Mouse (Mus musculus) hindbrain, embryonic 10.5 days (tissue): ENCODE measurements around the gene Zmpste24. TPM values are rescaled to one million over a fixed set of nuclear protein-coding genes. Genes with fewer than 3 reads are reported as not detected.
A peak's percentile ranks its signal among the peaks of the same experiment; 100 is the strongest.
"Not testable (repeated sequence)": the region's sequence is repeated elsewhere in the genome, so short reads cannot be mapped to it uniquely, and the experiment has no call there.

Experiments used
- DNase-seq: peaks from one replicate; pipeline ENCODE4 v3.0.0-alpha.2; 2017; ENCODE audit warnings: low spot score
- H3K27ac ChIP-seq: fragments of 300-500 bp; sonication (generic); 2 replicates; pipeline ENCODE4 v1.5.1; 2016; ENCODE audit warnings: mild to moderate bottlenecking, moderate library complexity
- H3K27me3 ChIP-seq: fragments of 300-500 bp; sonication (generic); 2 replicates; pipeline ENCODE4 v1.6.1; 2016; ENCODE audit warnings: mild to moderate bottlenecking; ENCODE audit not compliant: poor library complexity, insufficient read depth, severe bottlenecking
- H3K36me3 ChIP-seq: fragments of 300-500 bp; sonication (generic); 2 replicates; pipeline ENCODE4 v1.6.1; 2016; ENCODE audit warnings: mild to moderate bottlenecking, moderate library complexity
- H3K4me1 ChIP-seq: fragments of 300-500 bp; sonication (generic); replicated peaks from 2 replicates; pipeline ENCODE4 v1.6.1; 2016; ENCODE audit warnings: mild to moderate bottlenecking
- H3K4me3 ChIP-seq: fragments of 300-500 bp; sonication (generic); 2 replicates; pipeline ENCODE4 v1.5.1; 2016; ENCODE audit warnings: mild to moderate bottlenecking, moderate library complexity
- H3K9me3 ChIP-seq: fragments of 300-500 bp; sonication (generic); 2 replicates; pipeline ENCODE4 v1.6.1; 2016; ENCODE audit warnings: mild to moderate bottlenecking, moderate library complexity
- WGBS: fragments of 180-500 bp; shearing (Covaris S2); methylation state at CpG from one replicate; pipeline ENCODE4 v1.1.7; 2016; 5-methylcytosine and 5-hydroxymethylcytosine counted together
- polyA plus RNA-seq: library from polyadenylated mRNA; unstranded; fragments of >200 nt; fragmentation: Nextera tagmentation; extraction: Ambion mirVana; gene quantifications from 2 replicates; pipeline ENCODE4 v1.2.1, GENCODE M21; 2016

Gene Zmpste24
- polyA plus RNA-seq: 27.9 and 29.6 TPM in 2 replicates

DNA sequence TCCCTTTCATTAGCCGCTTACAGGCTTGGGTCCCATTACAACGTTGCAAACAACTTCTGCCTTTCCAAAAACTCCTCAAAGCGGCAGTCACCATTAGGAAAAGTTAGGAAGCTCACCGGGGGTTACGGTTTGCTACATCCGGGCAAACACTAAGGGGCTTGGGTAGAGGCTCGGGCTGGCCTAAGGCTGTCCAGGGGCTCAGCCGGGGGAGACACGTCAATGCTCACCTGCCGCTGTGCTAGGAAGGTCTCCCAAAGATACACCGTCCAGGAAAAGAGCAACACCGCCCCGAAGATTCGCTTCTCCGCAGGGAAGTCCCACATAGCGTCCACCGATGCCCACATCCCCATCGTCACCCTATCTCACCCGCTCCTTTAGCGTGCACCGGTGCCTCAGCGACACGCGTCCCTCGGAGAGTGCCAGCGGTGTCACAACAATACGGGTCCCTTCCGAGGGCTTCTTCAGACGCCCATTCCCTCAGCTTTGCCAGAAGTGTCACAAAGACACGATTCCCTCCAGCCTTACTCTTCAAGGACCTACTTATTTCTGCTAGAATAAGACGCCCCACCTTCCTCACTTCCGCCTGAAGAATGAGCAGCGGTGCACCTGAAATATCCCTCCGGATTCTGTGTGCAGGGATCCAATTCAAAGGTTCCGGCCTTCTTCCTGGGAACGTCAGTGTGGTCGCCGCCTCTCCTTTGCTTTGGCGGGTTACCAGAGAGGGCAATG is at the start of gene Zmpste24:
Gene Zmpste24 (minus strand): TSS at position 592 of the 729 bp plus-strand sequence.
- H3K4me1 ChIP-seq: peaks cover 12% of the 10 kb centered on the region
- H3K27me3 ChIP-seq: no peaks in the 10 kb centered on the region
- H3K27ac ChIP-seq: peak within 1 kb of the TSS; percentile 86
- under 1% methylated on average over 39 of the region's 39 CpGs for WGBS
- peak; percentile 89 for DNase-seq
- H3K9me3 ChIP-seq: no peaks in the 10 kb centered on the region
- peaks cover 28% of the 10 kb centered on the region for H3K36me3 ChIP-seq
- peak within 1 kb of the TSS; percentile 87 for H3K4me3 ChIP-seq

DNA sequence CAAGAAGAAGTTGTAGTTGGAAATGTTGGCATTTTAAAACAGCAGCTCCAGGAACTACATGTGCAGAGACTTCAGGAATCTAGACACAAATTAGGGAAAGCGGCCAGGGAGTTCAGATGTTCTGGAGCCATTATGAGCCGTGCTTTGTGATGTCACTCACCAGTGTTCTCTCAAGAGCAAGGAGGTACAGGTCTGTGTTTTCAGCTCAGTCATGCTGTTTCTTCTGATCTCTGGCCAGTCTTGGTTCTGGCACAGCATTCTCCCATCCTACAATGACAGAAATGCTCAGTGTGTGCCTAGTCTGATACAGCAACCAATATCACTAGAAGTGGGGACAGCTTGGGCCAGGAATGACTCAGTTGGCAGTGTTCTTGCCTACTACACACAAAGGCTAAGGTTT is 11.1 kb upstream of the Zmpste24 start, which contains the start of gene Tmco2:
Gene Tmco2 (minus strand): TSS at position 101 of the 400 bp plus-strand sequence.
- no peak within 1 kb of the TSS for H3K27ac ChIP-seq
- no peaks in the 10 kb centered on the region for H3K9me3 ChIP-seq
- 94% methylated on average over 2 of the region's 2 CpGs for WGBS
- no peaks in the 10 kb centered on the region for H3K36me3 ChIP-seq
- H3K4me3 ChIP-seq: no peak within 1 kb of the TSS
- H3K27me3 ChIP-seq: no peaks in the 10 kb centered on the region
- no peaks in the 10 kb centered on the region for H3K4me1 ChIP-seq
- DNase-seq: no peak

DNA sequence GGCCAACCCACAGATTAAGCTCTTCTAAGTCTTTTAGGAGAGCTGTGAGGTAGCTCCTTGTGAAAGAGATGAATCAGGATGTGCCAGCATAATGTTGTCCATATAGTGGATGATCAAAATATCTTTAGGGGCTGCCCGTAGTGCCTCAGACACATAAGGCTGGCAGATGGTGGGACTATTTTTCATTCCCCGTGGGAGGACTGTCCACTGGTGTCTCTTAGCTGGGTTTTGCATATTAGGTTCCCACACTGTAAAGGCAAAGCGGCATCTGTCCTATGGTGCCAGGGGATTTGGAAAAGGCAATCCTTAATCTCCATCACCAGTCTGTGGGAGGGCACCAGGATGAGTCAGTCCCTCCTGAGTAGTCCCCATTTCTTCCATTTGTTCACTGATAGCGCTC is 5.3 kb upstream of the Zmpste24 start:
- Histone ChIP-seq H3K9me3 (no peaks in the 10 kb centered on the region), H3K27ac (no peak overlapping the region), H3K36me3 (no peaks in the 10 kb centered on the region), H3K4me3 (no peak overlapping the region), H3K4me1 (no peaks in the 10 kb centered on the region; the same call in 1 of the 2 replicates), H3K27me3 (no peaks in the 10 kb centered on the region)
- DNase-seq: no peak
- 80% methylated on average over 4 of the region's 4 CpGs for WGBS

DNA sequence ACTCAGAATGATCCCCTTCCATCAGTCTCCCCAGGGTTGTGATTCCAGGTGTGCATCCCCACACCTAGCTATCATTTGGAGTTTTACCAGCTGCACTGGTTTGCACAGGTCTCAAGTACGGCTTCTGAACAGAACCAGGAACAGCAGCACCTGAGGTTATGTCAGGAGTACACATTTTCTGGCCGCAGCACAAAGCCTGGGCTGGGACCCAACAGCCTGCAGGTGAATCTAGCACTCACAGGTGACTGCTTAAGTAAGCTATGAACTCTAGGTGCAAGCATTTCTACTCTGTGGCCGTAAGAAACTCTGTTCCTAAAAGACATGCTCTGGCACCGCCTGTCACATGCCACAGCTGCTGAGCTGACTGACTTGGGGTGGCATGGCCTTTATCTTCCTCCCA is 7.8 kb downstream of the Zmpste24 start:
- Histone ChIP-seq H3K36me3 (peaks cover 87% of the 10 kb centered on the region), H3K4me3 (no peak overlapping the region), H3K4me1 (no peaks in the 10 kb centered on the region), H3K27ac (no peak overlapping the region), H3K27me3 (no peaks in the 10 kb centered on the region), H3K9me3 (no peaks in the 10 kb centered on the region)
- WGBS: 95% methylated on average over 4 of the region's 4 CpGs
- no peak for DNase-seq

DNA sequence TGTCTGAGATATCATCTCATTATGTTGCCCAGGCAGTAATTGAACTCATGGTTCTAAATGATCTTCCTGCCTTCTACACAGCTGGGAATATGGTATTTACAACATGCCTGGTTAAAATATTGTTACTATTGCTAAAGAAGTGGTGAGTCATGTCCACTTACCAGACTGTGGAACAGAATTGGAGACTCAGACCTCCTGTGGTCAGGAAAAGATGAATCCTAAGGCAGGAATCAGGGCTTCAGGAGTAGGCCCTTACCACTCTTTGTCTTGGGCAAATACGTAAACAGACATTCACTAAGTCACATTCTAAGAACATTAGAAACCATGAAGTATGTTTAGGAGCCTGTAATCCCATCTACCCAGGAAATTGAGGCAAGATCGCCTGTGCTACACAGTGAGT is 9.3 kb downstream of the Zmpste24 start:
- Histone ChIP-seq H3K36me3 (peaks cover 83% of the 10 kb centered on the region), H3K27me3 (no peaks in the 10 kb centered on the region), H3K27ac (no peak overlapping the region), H3K4me3 (no peak overlapping the region), H3K4me1 (no peaks in the 10 kb centered on the region), H3K9me3 (no peaks in the 10 kb centered on the region)
- 93% methylated on average over 2 of the region's 2 CpGs for WGBS
- no peak for DNase-seq

DNA sequence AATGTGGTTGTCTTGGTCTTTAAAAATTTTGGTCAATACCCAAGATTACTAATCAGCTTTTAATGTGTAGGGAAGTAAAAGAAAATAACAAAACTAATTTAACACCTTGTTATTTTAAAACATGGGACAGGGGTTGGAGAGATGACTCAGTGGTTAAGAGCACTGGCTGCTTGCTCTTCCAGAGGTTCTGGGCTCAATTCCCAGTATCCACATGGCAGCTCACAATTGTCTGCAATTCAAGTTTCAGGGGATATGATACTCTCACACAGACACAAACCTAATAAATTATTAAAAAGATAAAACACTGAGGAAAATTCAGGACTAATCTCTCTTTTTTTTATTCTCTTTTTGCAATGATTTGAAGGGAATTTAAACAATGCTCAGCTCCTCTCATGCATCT is 13.5 kb downstream of the Zmpste24 start:
- H3K9me3 ChIP-seq: no peaks in the 10 kb centered on the region
- H3K27ac ChIP-seq: no peak overlapping the region
- DNase-seq: no peak
- H3K36me3 ChIP-seq: peaks cover 85% of the 10 kb centered on the region
- no peaks in the 10 kb centered on the region for H3K27me3 ChIP-seq
- H3K4me1 ChIP-seq: no peaks in the 10 kb centered on the region
- no peak overlapping the region for H3K4me3 ChIP-seq

DNA sequence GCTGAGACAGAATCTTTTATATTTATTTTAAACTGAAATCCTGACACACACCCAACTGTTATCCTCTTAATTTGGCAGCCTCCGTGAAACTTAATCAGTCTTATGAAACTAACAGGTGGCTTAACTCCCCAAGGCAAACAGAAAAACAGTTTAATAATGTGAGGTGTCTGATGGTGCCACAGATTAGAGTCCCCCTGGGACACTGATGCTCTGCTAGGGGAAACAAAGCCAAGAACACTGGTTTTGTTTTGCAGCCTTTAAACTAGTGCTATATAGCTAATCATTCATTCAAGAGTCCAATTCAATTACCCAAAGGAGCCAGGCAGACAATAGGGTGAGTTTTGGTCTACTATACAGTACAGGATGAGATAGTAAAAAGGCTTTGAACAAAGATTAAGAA is 17.6 kb downstream of the Zmpste24 start:
- no peaks in the 10 kb centered on the region for H3K9me3 ChIP-seq
- DNase-seq: no peak
- 87% methylated on average over 1 of the region's 1 CpGs for WGBS
- H3K36me3 ChIP-seq: peaks cover 95% of the 10 kb centered on the region
- no peak overlapping the region for H3K4me3 ChIP-seq
- H3K27ac ChIP-seq: no peak overlapping the region
- no peaks in the 10 kb centered on the region for H3K4me1 ChIP-seq
- no peaks in the 10 kb centered on the region for H3K27me3 ChIP-seq

DNA sequence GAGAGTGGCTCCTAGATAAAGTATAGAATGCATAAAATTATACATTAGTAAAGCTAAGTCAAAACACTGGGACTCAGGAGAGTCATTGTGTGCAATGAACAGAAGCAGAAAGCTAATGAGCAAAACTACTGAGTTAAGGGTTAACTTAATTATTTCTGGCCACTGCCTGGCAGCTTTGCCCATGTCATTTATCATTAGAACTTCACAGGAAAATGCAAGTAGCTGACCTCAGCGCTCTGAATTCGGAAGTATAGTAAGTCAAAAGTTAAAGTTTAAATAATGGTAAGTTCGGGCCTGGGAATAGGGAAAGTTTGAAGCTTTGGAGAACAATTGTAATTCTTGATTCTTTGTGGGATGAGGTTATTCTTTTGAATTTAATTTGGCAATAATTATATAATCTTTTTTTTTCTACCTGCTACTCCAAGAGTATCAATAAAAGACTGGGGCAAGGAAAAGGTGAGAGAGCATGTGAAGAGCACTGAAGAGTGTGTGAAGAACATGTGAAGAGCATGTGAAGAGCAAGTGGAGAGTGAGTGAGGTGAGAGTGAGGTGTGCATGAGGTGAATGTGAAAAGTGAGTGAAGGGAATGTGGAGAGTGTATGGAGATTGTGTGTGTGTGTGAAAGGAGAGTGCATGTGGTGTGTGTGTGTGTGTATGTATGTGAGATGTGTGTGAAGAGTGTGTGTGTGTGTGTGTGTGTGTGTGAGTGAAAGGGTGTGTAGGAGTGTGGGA is 20.0 kb downstream of the Zmpste24 start:
- no peaks in the 10 kb centered on the region for H3K4me1 ChIP-seq
- 79% methylated on average over 3 of the region's 3 CpGs for WGBS
- no peak overlapping the region for H3K4me3 ChIP-seq
- no peaks in the 10 kb centered on the region for H3K27me3 ChIP-seq
- DNase-seq: no peak
- H3K27ac ChIP-seq: no peak overlapping the region
- H3K9me3 ChIP-seq: no peaks in the 10 kb centered on the region
- H3K36me3 ChIP-seq: peaks cover 93% of the 10 kb centered on the region

DNA sequence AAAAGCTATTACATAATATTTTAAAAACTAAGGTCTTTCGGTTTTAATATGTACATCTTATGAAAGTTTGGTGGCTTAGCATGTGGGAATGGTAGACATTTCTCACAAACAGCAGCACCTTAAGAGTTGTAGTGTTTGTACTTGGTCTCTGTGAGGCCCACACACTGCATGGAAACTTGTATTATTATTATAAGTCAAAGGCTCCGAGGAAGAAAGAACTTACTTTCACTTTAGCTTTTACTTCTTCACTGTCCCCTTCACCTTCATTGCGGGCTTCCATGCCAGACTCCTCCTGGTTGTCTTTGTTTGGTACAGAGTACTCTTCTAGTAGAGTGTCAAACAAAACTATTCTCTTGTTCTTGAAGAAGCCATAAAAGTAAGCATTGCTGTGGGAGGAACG is 23.8 kb downstream of the Zmpste24 start:
- DNase-seq: no peak
- no peak overlapping the region for H3K27ac ChIP-seq
- no peaks in the 10 kb centered on the region for H3K27me3 ChIP-seq
- no peak overlapping the region for H3K4me3 ChIP-seq
- peaks cover 80% of the 10 kb centered on the region for H3K36me3 ChIP-seq
- no peaks in the 10 kb centered on the region for H3K9me3 ChIP-seq
- 91% methylated on average over 4 of the region's 4 CpGs for WGBS
- no peaks in the 10 kb centered on the region for H3K4me1 ChIP-seq

DNA sequence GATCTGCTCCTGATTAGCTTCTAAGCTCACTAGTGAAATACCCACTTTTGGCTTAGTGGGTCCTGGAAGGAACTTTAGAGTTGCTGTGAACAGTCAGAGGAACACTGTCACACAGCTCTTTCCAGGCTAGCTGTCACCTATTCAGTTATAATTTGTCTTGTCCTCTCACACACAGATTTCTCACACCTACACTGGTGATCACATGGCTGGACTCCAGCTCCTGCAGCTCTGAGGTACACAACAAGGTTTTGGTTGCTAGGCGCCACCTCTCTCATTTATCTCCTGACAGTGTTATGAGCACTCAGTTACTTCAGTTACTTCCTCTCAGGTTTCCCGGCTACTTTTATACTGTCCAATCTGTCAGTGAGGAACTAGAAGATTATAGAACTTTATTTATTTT is 32.7 kb downstream of the Zmpste24 start:
- Histone ChIP-seq H3K27ac (no peak overlapping the region), H3K9me3 (no peaks in the 10 kb centered on the region), H3K36me3 (peaks cover 78% of the 10 kb centered on the region), H3K4me3 (no peak overlapping the region), H3K27me3 (no peaks in the 10 kb centered on the region), H3K4me1 (no peaks in the 10 kb centered on the region)
- no peak for DNase-seq
- WGBS: 89% methylated on average over 2 of the region's 2 CpGs

DNA sequence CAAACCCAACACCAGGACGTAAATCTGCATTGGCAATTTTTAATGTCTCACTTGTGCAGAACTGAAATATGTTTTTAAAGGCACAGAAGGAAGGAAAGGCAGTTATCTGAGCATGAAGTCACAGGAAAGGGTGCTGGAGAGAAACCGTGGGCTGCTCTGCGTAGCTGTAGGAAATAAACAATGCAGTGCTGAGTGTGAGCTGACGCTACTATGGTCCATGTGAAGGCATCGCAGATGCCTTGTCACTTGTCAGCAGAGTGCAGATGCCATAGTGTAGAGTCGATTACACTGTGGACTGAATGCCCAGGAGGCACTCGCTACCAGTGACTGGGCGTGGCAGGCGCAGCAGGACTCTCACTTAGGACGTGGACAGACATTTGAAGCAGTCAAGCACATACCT is 38.8 kb downstream of the Zmpste24 start:
- H3K27me3 ChIP-seq, H3K9me3 ChIP-seq, H3K4me3 ChIP-seq, DNase-seq, H3K4me1 ChIP-seq, H3K27ac ChIP-seq: not testable (repeated sequence)
- H3K36me3 ChIP-seq: peaks cover 42% of the 10 kb centered on the region
- WGBS: 91% methylated on average over 10 of the region's 10 CpGs

DNA sequence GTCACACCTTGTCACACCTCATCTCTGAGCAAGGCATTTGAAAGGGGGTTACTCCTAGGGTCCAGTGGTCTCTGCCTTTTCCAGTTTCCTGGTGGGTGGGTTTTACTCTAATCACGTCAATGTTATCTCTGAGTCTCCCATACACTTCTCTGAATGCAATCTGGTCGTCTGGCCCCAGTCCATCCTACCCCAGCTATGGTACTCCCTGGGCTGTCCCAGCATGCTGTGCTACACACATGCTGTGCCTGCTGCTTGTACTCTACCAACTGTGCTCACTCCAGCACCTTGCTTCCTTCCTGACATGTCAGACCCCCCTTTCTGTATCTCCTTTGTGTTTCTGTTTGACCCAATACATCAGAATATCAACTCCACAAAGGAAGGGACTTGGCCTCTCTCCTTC is 41.0 kb downstream of the Zmpste24 start:
- peaks cover 29% of the 10 kb centered on the region for H3K36me3 ChIP-seq
- 78% methylated on average over 2 of the region's 2 CpGs for WGBS
- H3K27me3 ChIP-seq: peaks cover 24% of the 10 kb centered on the region
- peaks cover 15% of the 10 kb centered on the region for H3K4me1 ChIP-seq
- H3K27ac ChIP-seq: no peak overlapping the region
- no peak overlapping the region for H3K4me3 ChIP-seq
- H3K9me3 ChIP-seq: no peaks in the 10 kb centered on the region
- DNase-seq: no peak

DNA sequence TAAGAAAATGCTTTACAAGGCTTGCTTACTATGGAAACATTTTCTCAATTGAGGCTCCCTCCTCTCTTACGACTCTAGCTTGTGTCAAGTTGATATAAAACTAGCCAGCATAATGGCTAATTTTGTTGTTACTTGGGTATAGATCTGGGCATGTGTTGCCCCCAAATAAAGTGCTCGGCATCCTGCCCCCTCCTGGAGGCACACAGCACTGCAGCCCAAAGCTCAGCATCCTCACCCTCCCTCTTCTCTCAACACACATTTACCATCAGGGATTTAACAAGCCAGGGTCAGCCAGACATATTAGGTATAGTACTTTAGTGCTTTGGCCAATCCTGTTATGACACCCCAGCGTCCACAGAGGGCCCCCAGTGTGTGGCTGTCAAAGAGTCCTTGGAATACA is 41.7 kb downstream of the Zmpste24 start:
- Histone ChIP-seq H3K27ac (no peak overlapping the region), H3K4me3 (no peak overlapping the region), H3K36me3 (peaks cover 24% of the 10 kb centered on the region), H3K9me3 (no peaks in the 10 kb centered on the region), H3K4me1 (peaks cover 21% of the 10 kb centered on the region), H3K27me3 (peaks cover 31% of the 10 kb centered on the region)
- no peak for DNase-seq
- 47% methylated on average over 3 of the region's 3 CpGs for WGBS
